Mouse (Mus musculus) kidney, embryonic 14.5 days (tissue): ENCODE data around the gene Spata33. TPM values are rescaled to one million over a fixed set of nuclear protein-coding genes. Genes with fewer than 3 reads are reported as not detected.
"Not testable (repeated sequence)": the region's sequence is repeated elsewhere in the genome, so short reads cannot be mapped to it uniquely, and the experiment has no call there.

Source experiments
- ATAC-seq: fragments of 200-750 bp; cut with Nextera tagmentation; 2 replicates; pipeline ENCODE4 v1.8.0; 2017; ENCODE audit warnings: moderate number of reproducible peaks, mild to moderate bottlenecking, moderate TSS enrichment, moderate library complexity; ENCODE audit not compliant: low FRiP score, low TSS enrichment
- H3K27ac ChIP-seq: fragments of 300-500 bp; sonication (generic); 2 replicates; pipeline ENCODE4 v1.5.1; 2014; ENCODE audit warnings: low read depth, mild to moderate bottlenecking, low read length, moderate library complexity, mixed read lengths
- H3K27me3 ChIP-seq: fragments of 300-500 bp; sonication (generic); 2 replicates; pipeline ENCODE4 v1.6.1; 2014; ENCODE audit warnings: mild to moderate bottlenecking, low read length; ENCODE audit not compliant: control insufficient read depth, insufficient read depth
- H3K36me3 ChIP-seq: fragments of 300-500 bp; sonication (generic); 2 replicates; pipeline ENCODE4 v1.6.1; 2014; ENCODE audit warnings: low read length, mixed read lengths; ENCODE audit not compliant: control insufficient read depth, insufficient read depth
- H3K4me1 ChIP-seq: fragments of 300-500 bp; sonication (generic); 2 replicates; pipeline ENCODE4 v1.6.1; 2014; ENCODE audit warnings: low read length, mixed read lengths; ENCODE audit not compliant: control insufficient read depth, insufficient read depth
- H3K4me2 ChIP-seq: fragments of 300-500 bp; sonication (generic); replicated peaks from 2 replicates; pipeline ENCODE4 v1.6.1; 2014; ENCODE audit warnings: low read depth, mild to moderate bottlenecking, low read length
- H3K4me3 ChIP-seq: fragments of 300-500 bp; sonication (generic); 2 replicates; pipeline ENCODE4 v1.5.1; 2014; ENCODE audit warnings: mild to moderate bottlenecking, low read length
- H3K9ac ChIP-seq: fragments of 300-500 bp; sonication (generic); 2 replicates; pipeline ENCODE4 v1.6.1; 2014; ENCODE audit warnings: low read depth, mild to moderate bottlenecking, low read length, moderate library complexity
- H3K9me3 ChIP-seq: fragments of 300-500 bp; sonication (generic); 2 replicates; pipeline ENCODE4 v1.6.1; 2016; ENCODE audit warnings: low read length; ENCODE audit not compliant: control insufficient read depth
- WGBS: fragments of 180-500 bp; shearing (Covaris S2); extraction: QIAGEN DNeasy Blood & Tissue Kit; methylation state at CpG from one replicate; pipeline ENCODE4 v1.1.7; 2014; 5-methylcytosine and 5-hydroxymethylcytosine counted together
- polyA plus RNA-seq: library from polyadenylated mRNA; unstranded; fragments of >200 nt; fragmentation: Nextera tagmentation; extraction: Ambion mirVana; gene quantifications from 2 replicates; pipeline ENCODE4 v1.2.1, GENCODE M21; 2014

Gene Spata33
- polyA plus RNA-seq, 1 experiment from 2014 or later = 5.8 TPM

DNA sequence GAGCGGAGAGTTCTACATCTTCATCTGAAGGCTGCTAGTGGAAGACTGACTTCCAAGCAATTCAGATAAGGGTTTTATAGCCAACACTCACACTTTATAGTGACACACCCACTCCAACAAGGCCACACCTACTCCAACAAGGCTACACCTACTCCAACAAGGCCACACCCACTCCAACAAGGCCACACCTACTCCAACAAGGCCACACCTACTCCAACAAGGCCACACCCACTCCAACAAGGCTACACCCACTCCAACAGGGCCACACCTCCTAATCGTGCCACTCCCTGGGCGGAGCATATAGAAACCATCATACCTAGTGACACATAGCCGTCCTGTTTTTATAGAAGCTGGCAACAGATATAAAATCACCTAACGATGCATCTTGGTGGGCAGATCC is 15.6 kb upstream of the Spata33 start:
- H3K36me3 ChIP-seq, H3K4me2 ChIP-seq, ATAC-seq, H3K4me3 ChIP-seq, H3K27ac ChIP-seq, H3K27me3 ChIP-seq, H3K9me3 ChIP-seq, H3K9ac ChIP-seq, H3K4me1 ChIP-seq: not testable (repeated sequence)
- 74% methylated on average over 5 of the region's 5 CpGs for WGBS

DNA sequence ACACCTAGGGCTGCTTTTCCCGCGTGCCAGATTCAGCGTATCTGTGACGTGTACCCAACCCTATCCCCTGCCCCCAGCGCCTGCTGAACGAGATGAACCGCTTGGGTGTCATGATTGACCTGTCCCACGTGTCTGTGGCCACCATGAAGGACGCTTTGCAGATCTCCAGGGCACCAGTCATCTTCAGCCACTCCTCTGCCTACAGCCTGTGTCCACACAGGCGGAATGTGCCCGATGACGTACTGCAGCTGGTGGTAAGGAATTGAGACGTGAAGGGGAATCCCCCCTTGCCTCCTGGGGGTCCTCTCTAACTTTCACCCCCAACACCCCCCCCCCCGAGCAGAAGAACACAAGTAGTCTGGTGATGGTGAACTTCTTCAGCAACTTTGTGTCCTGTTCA is 12.8 kb upstream of the Spata33 start:
- H3K36me3 ChIP-seq = peaks cover 6% of the 10 kb centered on the region; the same call in 1 of the 2 replicates
- H3K27me3 ChIP-seq = no peaks in the 10 kb centered on the region
- no peak overlapping the region for H3K27ac ChIP-seq
- 61% methylated on average over 14 of the region's 14 CpGs for WGBS
- ATAC-seq = no peak
- H3K4me2 ChIP-seq = no peak overlapping the region
- H3K4me1 ChIP-seq = no peaks in the 10 kb centered on the region
- H3K9me3 ChIP-seq = no peaks in the 10 kb centered on the region
- H3K9ac ChIP-seq = no peak overlapping the region
- H3K4me3 ChIP-seq = no peak overlapping the region

DNA sequence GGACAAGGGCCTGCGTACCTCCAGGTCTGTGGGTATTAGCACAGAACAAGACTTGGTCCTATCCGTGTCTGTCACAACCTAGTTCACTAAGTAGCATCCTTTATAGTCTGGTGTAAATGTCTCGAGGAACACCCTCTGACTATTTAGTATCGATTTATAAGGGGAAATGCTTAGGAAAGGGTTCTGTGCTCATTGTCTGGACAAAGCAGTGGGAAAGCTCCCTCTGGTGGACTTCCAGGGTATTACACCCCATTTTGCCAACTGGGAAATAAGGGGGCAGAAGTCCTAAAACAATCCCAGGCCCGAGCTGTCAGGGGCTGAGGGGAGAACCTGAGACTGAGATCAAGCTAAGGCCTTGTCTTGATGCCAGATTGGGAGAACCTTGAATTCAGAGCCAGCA is 10.3 kb upstream of the Spata33 start:
- H3K27me3 ChIP-seq = no peaks in the 10 kb centered on the region
- H3K27ac ChIP-seq = no peak overlapping the region
- peaks cover 24% of the 10 kb centered on the region for H3K36me3 ChIP-seq
- no peaks in the 10 kb centered on the region for H3K9me3 ChIP-seq
- no peak overlapping the region for H3K4me3 ChIP-seq
- H3K4me2 ChIP-seq = no peak overlapping the region
- H3K9ac ChIP-seq = no peak overlapping the region
- no peaks in the 10 kb centered on the region for H3K4me1 ChIP-seq
- 23% methylated on average over 5 of the region's 5 CpGs for WGBS
- peak; percentile 26; the same call in 1 of the 2 replicates for ATAC-seq

DNA sequence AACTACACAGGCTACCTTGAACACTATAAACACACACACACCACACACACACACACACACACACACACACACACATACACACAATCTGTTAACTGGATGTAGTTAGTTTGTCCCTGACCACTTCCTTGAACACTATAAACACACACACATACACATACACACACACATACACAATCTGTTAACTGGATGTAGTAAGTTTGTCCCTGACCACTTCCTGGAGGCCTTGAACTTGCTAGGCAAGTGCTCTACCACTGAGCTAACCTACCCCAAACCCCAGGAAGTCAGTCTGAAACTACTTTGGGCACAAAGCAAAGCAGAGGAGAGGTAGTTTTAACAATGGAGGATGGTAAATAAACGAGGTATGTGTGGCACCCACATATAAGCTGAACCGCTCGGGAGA is 9.1 kb upstream of the Spata33 start:
- Histone ChIP-seq H3K4me2 (no peak overlapping the region), H3K27me3 (no peaks in the 10 kb centered on the region), H3K27ac (no peak overlapping the region), H3K9ac (no peak overlapping the region), H3K36me3 (peaks cover 37% of the 10 kb centered on the region), H3K4me1 (no peaks in the 10 kb centered on the region), H3K4me3 (no peak overlapping the region), H3K9me3 (no peaks in the 10 kb centered on the region)
- no peak for ATAC-seq
- WGBS = 85% methylated on average over 3 of the region's 3 CpGs

DNA sequence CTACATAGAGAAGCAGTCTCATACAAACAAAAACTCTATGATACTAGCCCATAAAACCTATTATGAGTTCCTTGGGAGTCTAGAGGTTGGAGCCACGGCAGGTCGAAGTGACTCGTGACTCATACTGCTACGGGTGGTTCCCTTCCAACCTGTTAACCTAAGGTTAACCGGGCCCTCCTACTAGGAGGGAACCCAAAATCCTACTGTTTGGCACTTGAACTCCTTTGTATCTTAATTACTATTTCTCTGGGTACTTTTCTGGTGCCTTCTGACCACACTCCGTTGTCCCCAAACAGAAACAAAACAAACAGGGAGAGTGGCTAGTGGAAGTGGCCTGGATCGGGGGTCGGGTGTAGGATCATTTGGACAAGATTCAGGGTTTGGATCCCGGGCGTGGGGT is 756 bp upstream of the Spata33 start:
- peaks cover 27% of the 10 kb centered on the region for H3K36me3 ChIP-seq
- WGBS = 44% methylated on average over 10 of the region's 10 CpGs

DNA sequence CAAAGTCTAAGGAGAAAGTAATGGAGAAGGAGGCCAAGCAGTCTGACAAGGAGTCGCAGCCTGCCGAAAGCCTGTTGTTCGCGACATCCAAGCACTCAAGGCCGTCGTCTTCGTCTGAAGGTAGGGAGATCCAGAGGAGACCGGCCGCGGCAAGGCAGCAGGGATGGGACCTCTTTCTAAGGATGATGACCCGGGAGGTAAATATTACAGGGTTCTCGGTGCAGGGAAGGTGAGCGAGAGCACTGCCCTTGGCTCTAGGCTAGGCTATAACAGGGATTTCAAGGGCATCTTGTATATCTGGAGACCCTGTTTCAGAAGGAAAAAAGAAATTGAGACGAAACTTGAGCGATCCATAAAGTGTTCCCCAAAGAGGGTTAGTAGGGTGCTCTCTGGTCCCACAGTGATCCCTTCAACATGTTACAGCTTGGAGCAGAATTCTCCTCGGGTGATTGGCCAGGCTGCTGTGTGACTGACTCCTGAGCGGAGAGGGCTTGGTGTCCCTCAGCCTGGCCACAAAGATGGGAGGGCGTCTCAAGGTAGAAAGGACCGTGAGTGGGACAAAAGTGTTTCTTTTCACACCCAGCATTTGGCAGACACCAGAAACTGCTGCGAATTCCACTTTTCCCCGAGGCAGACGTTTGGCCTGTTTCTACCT is 613 bp downstream of the Spata33 start:
- H3K4me2 ChIP-seq = peak overlapping the region; percentile 80
- no peaks in the 10 kb centered on the region for H3K27me3 ChIP-seq
- H3K36me3 ChIP-seq = peaks cover 14% of the 10 kb centered on the region
- no peak overlapping the region; the same call in 1 of the 2 replicates for H3K27ac ChIP-seq
- ATAC-seq = peak; percentile 35; the same call in 1 of the 2 replicates
- no peaks in the 10 kb centered on the region for H3K9me3 ChIP-seq
- 6% methylated on average over 22 of the region's 22 CpGs for WGBS
- peak overlapping the region; percentile 95 for H3K4me3 ChIP-seq
- peaks cover 14% of the 10 kb centered on the region for H3K4me1 ChIP-seq
- H3K9ac ChIP-seq = peak overlapping the region; percentile 93

More for the DNA sequence above, 756 bp upstream of the Spata33 start:
- Histone ChIP-seq H3K9ac (peak overlapping the region; percentile 93), H3K4me2 (peak overlapping the region; percentile 89), H3K27me3 (no peaks in the 10 kb centered on the region), H3K4me1 (peaks cover 14% of the 10 kb centered on the region), H3K27ac (0 out of 2 replicates have a peak overlapping the region, but pooled peaks have one; percentile 32), H3K4me3 (peak overlapping the region; percentile 95), H3K9me3 (no peaks in the 10 kb centered on the region)
- no peak for ATAC-seq

DNA sequence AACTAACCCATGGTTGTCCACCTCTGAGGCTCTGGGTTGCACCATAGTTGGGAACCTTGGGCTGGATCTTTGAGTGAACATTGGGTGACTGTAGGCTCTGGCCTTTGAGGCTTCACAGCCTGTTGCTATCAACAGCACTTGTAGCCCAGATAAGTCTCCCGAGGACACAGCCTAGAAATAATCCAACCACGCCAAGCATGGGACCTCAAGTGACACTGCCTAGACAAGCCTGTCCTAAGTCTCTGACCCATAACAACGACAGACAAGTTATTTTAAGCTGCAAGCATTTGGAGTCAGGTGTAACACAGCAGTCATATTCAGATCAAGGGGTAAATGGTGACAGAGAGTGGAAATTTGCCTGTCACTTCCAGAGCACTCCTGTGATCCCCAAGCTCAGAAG is 2.8 kb downstream of the Spata33 start:
- Histone ChIP-seq H3K27me3 (no peaks in the 10 kb centered on the region; the same call in 1 of the 2 replicates), H3K4me2 (no peak overlapping the region), H3K4me3 (no peak overlapping the region), H3K4me1 (peaks cover 14% of the 10 kb centered on the region), H3K36me3 (no peaks in the 10 kb centered on the region), H3K27ac (no peak overlapping the region), H3K9me3 (no peaks in the 10 kb centered on the region), H3K9ac (no peak overlapping the region)
- no peak for ATAC-seq
- 74% methylated on average over 3 of the region's 3 CpGs for WGBS

DNA sequence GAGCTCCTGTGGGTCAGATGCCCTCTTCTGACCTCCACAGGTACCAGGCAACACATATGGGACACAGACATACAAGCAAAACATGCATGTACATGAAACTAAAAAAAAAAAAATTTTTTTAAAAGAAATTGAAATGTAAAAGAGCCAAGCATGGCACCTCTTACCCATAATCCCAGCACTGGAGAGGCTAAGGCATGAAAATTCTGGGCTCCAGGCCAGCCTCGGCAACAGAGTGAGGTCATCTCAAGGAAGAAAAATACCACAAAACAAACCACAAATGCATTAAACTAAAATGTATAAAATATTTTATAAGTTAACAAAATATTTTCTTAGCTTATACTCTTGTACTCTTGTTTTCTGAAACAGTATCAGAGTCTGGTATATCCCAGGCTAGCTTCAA is 8.3 kb downstream of the Spata33 start:
- no peak for ATAC-seq
- H3K4me1 ChIP-seq = peaks cover 7% of the 10 kb centered on the region; the same call in 1 of the 2 replicates
- H3K36me3 ChIP-seq = no peaks in the 10 kb centered on the region
- H3K27me3 ChIP-seq = no peaks in the 10 kb centered on the region; the same call in 1 of the 2 replicates
- no peak overlapping the region for H3K4me3 ChIP-seq
- WGBS = 90% methylated on average over 1 of the region's 1 CpGs
- no peaks in the 10 kb centered on the region for H3K9me3 ChIP-seq
- no peak overlapping the region for H3K27ac ChIP-seq
- no peak overlapping the region for H3K4me2 ChIP-seq
- no peak overlapping the region for H3K9ac ChIP-seq
